Mouse (Mus musculus) neural tube, embryonic 12.5 days (tissue): ENCODE measurements around the gene Fbxl5. TPM values are rescaled to one million over a fixed set of nuclear protein-coding genes. Genes with fewer than 3 reads are reported as not detected.

Experiments
- ATAC-seq: fragments of 200-750 bp; cut with Nextera tagmentation; 2 replicates; pipeline ENCODE4 v1.8.0; 2017; ENCODE audit warnings: low read depth, mild to moderate bottlenecking, moderate TSS enrichment, moderate library complexity; ENCODE audit not compliant: low FRiP score
- H3K27ac ChIP-seq: fragments of 300-500 bp; sonication (generic); 2 replicates; pipeline ENCODE4 v1.5.1; 2016
- H3K27me3 ChIP-seq: fragments of 300-500 bp; sonication (generic); replicated peaks from 2 replicates; pipeline ENCODE4 v1.6.1; 2016; ENCODE audit warnings: mild to moderate bottlenecking
- H3K36me3 ChIP-seq: fragments of 300-500 bp; sonication (generic); 2 replicates; pipeline ENCODE4 v1.6.1; 2016; ENCODE audit warnings: mild to moderate bottlenecking
- H3K4me1 ChIP-seq: fragments of 300-500 bp; sonication (generic); 2 replicates; pipeline ENCODE4 v1.6.1; 2016
- H3K4me2 ChIP-seq: fragments of 300-500 bp; sonication (generic); replicated peaks from 2 replicates; pipeline ENCODE4 v1.6.1; 2016; ENCODE audit warnings: mild to moderate bottlenecking
- H3K4me3 ChIP-seq: fragments of 300-500 bp; sonication (generic); 2 replicates; pipeline ENCODE4 v1.5.1; 2016
- H3K9ac ChIP-seq: fragments of 300-500 bp; sonication (generic); 2 replicates; pipeline ENCODE4 v1.6.1; 2016; ENCODE audit warnings: mild to moderate bottlenecking
- H3K9me3 ChIP-seq: fragments of 300-500 bp; sonication (generic); 2 replicates; pipeline ENCODE4 v1.6.1; 2016; ENCODE audit warnings: mild to moderate bottlenecking
- WGBS: fragments of 180-500 bp; shearing (Covaris S2); methylation state at CpG from one replicate; pipeline ENCODE4 v1.1.7; 2016; 5-methylcytosine and 5-hydroxymethylcytosine counted together
- polyA plus RNA-seq: library from polyadenylated mRNA; unstranded; fragments of >200 nt; fragmentation: Nextera tagmentation; extraction: Ambion mirVana; gene quantifications from 2 replicates; pipeline ENCODE4 v1.2.1, GENCODE M21; 2016

The Fbxl5 gene
- polyA plus RNA-seq, 1 experiment from 2014 or later: 60.1 TPM

- Histone ChIP-seq H3K4me3 (no peak overlapping the region), H3K9me3 (no peaks in the 10 kb centered on the region), H3K27me3 (no peaks in the 10 kb centered on the region), H3K4me2 (no peak overlapping the region), H3K27ac (no peak overlapping the region), H3K9ac (no peak overlapping the region), H3K4me1 (no peaks in the 10 kb centered on the region), H3K36me3 (peaks cover 33% of the 10 kb centered on the region)
- 80% methylated on average over 3 of the region's 3 CpGs for WGBS
- ATAC-seq: no peak
These were observed 124.3 kb downstream of the Fbxl5 start for GRCm38 (mm10) chr5:43697133-43697532.

Other genes starting within 250 kb of the Fbxl5 start
- 7.2 and 9.6 TPM in 2 replicates for gene Cc2d2a, start 159.3 kb downstream of the Fbxl5 start, polyA plus RNA-seq
- not detected in 2 replicates for gene Bst1, start 2.8 kb downstream of the Fbxl5 start, polyA plus RNA-seq
- gene Cd38, start 46.9 kb upstream of the Fbxl5 start, polyA plus RNA-seq: 5.6 and 7.0 TPM in 2 replicates
- gene Gm7879, start 91.5 kb upstream of the Fbxl5 start, polyA plus RNA-seq: 0.55 TPM in 1 of 2 replicates, not detected in the other
- gene Fgfbp1, start 160.1 kb upstream of the Fbxl5 start, polyA plus RNA-seq: 1.3 and 1.7 TPM in 2 replicates